Mouse (Mus musculus) neural tube, embryonic 11.5 days (tissue): ENCODE results near the gene Sergef. TPM values are rescaled to one million over a fixed set of nuclear protein-coding genes. Genes with fewer than 3 reads are reported as not detected.

Experiments used
- ATAC-seq: fragments of 200-750 bp; cut with Nextera tagmentation; 2 replicates; pipeline ENCODE4 v1.8.0; 2017; ENCODE audit warnings: moderate number of reproducible peaks, mild to moderate bottlenecking, moderate TSS enrichment, moderate library complexity; ENCODE audit not compliant: insufficient read depth, low FRiP score, low TSS enrichment
- DNase-seq: peaks from one replicate; pipeline ENCODE4 v3.0.0-alpha.2; 2015; ENCODE audit warnings: low spot score
- H3K27ac ChIP-seq: fragments of 300-500 bp; sonication (generic); 2 replicates; pipeline ENCODE4 v1.5.1; 2014; ENCODE audit warnings: low read depth, mild to moderate bottlenecking, low read length
- H3K27me3 ChIP-seq: fragments of 300-500 bp; sonication (generic); 2 replicates; pipeline ENCODE4 v1.6.1; 2014; ENCODE audit warnings: mild to moderate bottlenecking, low read length, mixed read lengths; ENCODE audit not compliant: control insufficient read depth, insufficient read depth
- H3K36me3 ChIP-seq: fragments of 300-500 bp; sonication (generic); 2 replicates; pipeline ENCODE4 v1.6.1; 2014; ENCODE audit warnings: mild to moderate bottlenecking, low read length, moderate library complexity, mixed read lengths; ENCODE audit not compliant: control insufficient read depth, insufficient read depth
- H3K4me1 ChIP-seq: fragments of 300-500 bp; sonication (generic); 2 replicates; pipeline ENCODE4 v1.6.1; 2014; ENCODE audit warnings: low read length, mixed read lengths; ENCODE audit not compliant: control insufficient read depth, insufficient read depth
- H3K4me2 ChIP-seq: fragments of 300-500 bp; sonication (generic); 2 replicates; pipeline ENCODE4 v1.6.1; 2014; ENCODE audit warnings: low read depth, mild to moderate bottlenecking, moderate library complexity
- H3K4me3 ChIP-seq: fragments of 300-500 bp; sonication (generic); 2 replicates; pipeline ENCODE4 v1.5.1; 2014; ENCODE audit warnings: low read depth, low read length
- H3K9ac ChIP-seq: fragments of 300-500 bp; sonication (generic); 2 replicates; pipeline ENCODE4 v1.6.1; 2014; ENCODE audit warnings: mild to moderate bottlenecking, low read length
- H3K9me3 ChIP-seq: fragments of 300-500 bp; sonication (generic); 2 replicates; pipeline ENCODE4 v1.6.1; 2016; ENCODE audit warnings: low read length; ENCODE audit not compliant: control insufficient read depth
- WGBS: fragments of 180-500 bp; shearing (Covaris S2); extraction: QIAGEN DNeasy Blood & Tissue Kit; methylation state at CpG from one replicate; pipeline ENCODE4 v1.1.7; 2014; 5-methylcytosine and 5-hydroxymethylcytosine counted together
- polyA plus RNA-seq: library from polyadenylated mRNA; unstranded; fragments of >200 nt; fragmentation: Nextera tagmentation; extraction: Ambion mirVana; gene quantifications from 2 replicates; pipeline ENCODE4 v1.2.1, GENCODE M21; 2014

The Sergef gene
- polyA plus RNA-seq, 1 experiment from 2014 or later = 13.5 TPM

- DNase-seq = no peak
These were observed 517 bp downstream of the Sergef start for GRCm38 (mm10) chr7:46638889-46639691.

GRCm38 (mm10) chr7:46628375-46628975, 11.1 kb downstream of the Sergef start:
- H3K4me1 ChIP-seq = no peaks in the 10 kb centered on the region
- H3K4me2 ChIP-seq = no peak overlapping the region
- no peak overlapping the region for H3K4me3 ChIP-seq
- WGBS = 56% methylated on average over 8 of the region's 8 CpGs
- H3K36me3 ChIP-seq = no peaks in the 10 kb centered on the region
- no peaks in the 10 kb centered on the region for H3K27me3 ChIP-seq
- ATAC-seq (peak; percentile 45; the same call in 1 of the 2 replicates), DNase-seq (peak; percentile 21)
- H3K27ac ChIP-seq = no peak overlapping the region
- no peaks in the 10 kb centered on the region for H3K9me3 ChIP-seq
- H3K9ac ChIP-seq = no peak overlapping the region

More at GRCm38 (mm10) chr7:46638889-46639691, 517 bp downstream of the Sergef start:
- Histone ChIP-seq H3K27ac (peak overlapping the region; percentile 46; the same call in 1 of the 2 replicates), H3K4me2 (peak overlapping the region; percentile 88), H3K4me3 (peak overlapping the region; percentile 64), H3K9ac (peak overlapping the region; percentile 76), H3K4me1 (peaks cover 8% of the 10 kb centered on the region), H3K9me3 (no peaks in the 10 kb centered on the region), H3K36me3 (no peaks in the 10 kb centered on the region), H3K27me3 (0 out of 2 replicates have a peak, but pooled peaks cover 4% of the 10 kb centered on the region)
- ATAC-seq = peak; percentile 18; the same call in 1 of the 2 replicates
- 12% methylated on average over 32 of the region's 32 CpGs for WGBS

GRCm38 (mm10) chr7:46623979-46624378, 15.6 kb downstream of the Sergef start:
- WGBS = 67% methylated on average over 2 of the region's 3 CpGs
- no peak for ATAC-seq
- no peak overlapping the region for H3K27ac ChIP-seq

GRCm38 (mm10) chr7:46618416-46619110, 21.0 kb downstream of the Sergef start:
- no peak for ATAC-seq
- no peak overlapping the region for H3K9ac ChIP-seq
- 93% methylated on average over 23 of the region's 23 CpGs for WGBS

More at GRCm38 (mm10) chr7:46623979-46624378, 15.6 kb downstream of the Sergef start:
- no peak overlapping the region for H3K4me2 ChIP-seq
- H3K4me3 ChIP-seq = no peak overlapping the region
- H3K9me3 ChIP-seq = no peaks in the 10 kb centered on the region
- H3K4me1 ChIP-seq = no peaks in the 10 kb centered on the region
- DNase-seq = no peak
- no peaks in the 10 kb centered on the region for H3K27me3 ChIP-seq
- no peak overlapping the region for H3K9ac ChIP-seq
- no peaks in the 10 kb centered on the region for H3K36me3 ChIP-seq

GRCm38 (mm10) chr7:46616429-46617005, 23.1 kb downstream of the Sergef start:
- Histone ChIP-seq H3K27ac (no peak overlapping the region), H3K27me3 (no peaks in the 10 kb centered on the region), H3K4me2 (no peak overlapping the region), H3K4me1 (no peaks in the 10 kb centered on the region), H3K4me3 (no peak overlapping the region), H3K9ac (no peak overlapping the region), H3K36me3 (no peaks in the 10 kb centered on the region), H3K9me3 (no peaks in the 10 kb centered on the region)
- no peak for DNase-seq
- WGBS = 93% methylated on average over 7 of the region's 7 CpGs
- ATAC-seq = no peak

More at GRCm38 (mm10) chr7:46618416-46619110, 21.0 kb downstream of the Sergef start:
- Histone ChIP-seq H3K27ac (no peak overlapping the region), H3K4me1 (no peaks in the 10 kb centered on the region), H3K9me3 (no peaks in the 10 kb centered on the region), H3K4me3 (no peak overlapping the region), H3K4me2 (no peak overlapping the region), H3K27me3 (no peaks in the 10 kb centered on the region), H3K36me3 (no peaks in the 10 kb centered on the region)
- no peak for DNase-seq

- H3K9ac ChIP-seq = no peak overlapping the region
- no peak for DNase-seq
- ATAC-seq = no peak
- H3K36me3 ChIP-seq = no peaks in the 10 kb centered on the region
- H3K4me1 ChIP-seq = no peaks in the 10 kb centered on the region
- no peak overlapping the region for H3K4me2 ChIP-seq
- no peak overlapping the region for H3K4me3 ChIP-seq
- no peaks in the 10 kb centered on the region for H3K27me3 ChIP-seq
- no peak overlapping the region for H3K27ac ChIP-seq
- H3K9me3 ChIP-seq = no peaks in the 10 kb centered on the region
- 77% methylated on average over 5 of the region's 5 CpGs for WGBS
These were observed 24.2 kb downstream of the Sergef start for GRCm38 (mm10) chr7:46615256-46615977.

GRCm38 (mm10) chr7:46614263-46614662, 25.3 kb downstream of the Sergef start:
- Histone ChIP-seq H3K4me3 (no peak overlapping the region), H3K4me1 (no peaks in the 10 kb centered on the region), H3K36me3 (no peaks in the 10 kb centered on the region), H3K27ac (no peak overlapping the region), H3K9ac (no peak overlapping the region), H3K4me2 (no peak overlapping the region), H3K27me3 (no peaks in the 10 kb centered on the region), H3K9me3 (no peaks in the 10 kb centered on the region)
- WGBS = 90% methylated on average over 12 of the region's 12 CpGs
- no peak for ATAC-seq
- no peak for DNase-seq

GRCm38 (mm10) chr7:46613091-46613490, 26.5 kb downstream of the Sergef start:
- H3K36me3 ChIP-seq = no peaks in the 10 kb centered on the region
- DNase-seq (no peak), ATAC-seq (no peak)
- no peaks in the 10 kb centered on the region for H3K4me1 ChIP-seq
- H3K27ac ChIP-seq = no peak overlapping the region
- no peaks in the 10 kb centered on the region for H3K27me3 ChIP-seq
- no peak overlapping the region for H3K4me3 ChIP-seq
- H3K9me3 ChIP-seq = no peaks in the 10 kb centered on the region
- no peak overlapping the region for H3K4me2 ChIP-seq
- no peak overlapping the region for H3K9ac ChIP-seq
- 74% methylated on average over 10 of the region's 10 CpGs for WGBS
